Mouse (Mus musculus) C2C12 (cell line): ENCODE measurements around the gene H2-Oa. TPM values are rescaled to one million over a fixed set of nuclear protein-coding genes. Genes with fewer than 3 reads are reported as not detected.

Experiments used
- H3K27me3 ChIP-seq: one replicate; pipeline ENCODE4 v1.6.1; 2011; ENCODE audit not compliant: control insufficient read depth, insufficient read depth, insufficient read length
- H3K36me3 ChIP-seq: one replicate; pipeline ENCODE4 v1.6.1; 2011; ENCODE audit not compliant: control insufficient read depth, insufficient read depth
- H3K4me3 ChIP-seq: one replicate; pipeline ENCODE4 v1.5.1; 2011; ENCODE audit warnings: mild to moderate bottlenecking, control low read depth; ENCODE audit not compliant: poor library complexity, insufficient read depth, severe bottlenecking
- H3K79me2 ChIP-seq: one replicate; pipeline ENCODE4 v1.6.1; 2011; ENCODE audit not compliant: control insufficient read depth, insufficient read depth
- H3K79me3 ChIP-seq: one replicate; pipeline ENCODE4 v1.6.1; 2011; ENCODE audit warnings: low read depth, control low read depth
- H3ac ChIP-seq: one replicate; pipeline ENCODE3; 2011; ENCODE audit warnings: low read depth; ENCODE audit not compliant: control insufficient read depth, insufficient read length
- CEBPB ChIP-seq: IDR thresholded peaks from one replicate; pipeline ENCODE4 v1.6.1; 2011; ENCODE audit warnings: low read depth, mild to moderate bottlenecking, control low read depth, moderate library complexity
- CTCF ChIP-seq: IDR thresholded peaks from one replicate; pipeline ENCODE4 v1.5.1; 2011; ENCODE audit not compliant: control insufficient read depth, insufficient read depth, insufficient read length
- FOSL1 ChIP-seq: IDR thresholded peaks from one replicate; pipeline ENCODE4 v1.8.0; 2011; ENCODE audit warnings: mild to moderate bottlenecking, low read length; ENCODE audit not compliant: poor library complexity, insufficient read depth, severe bottlenecking
- MAX ChIP-seq: IDR thresholded peaks from one replicate; pipeline ENCODE4 v1.6.1; 2011; ENCODE audit warnings: mild to moderate bottlenecking, control low read depth
- MYOD1 ChIP-seq: IDR thresholded peaks from one replicate; pipeline ENCODE4 v1.6.1; 2011; ENCODE audit warnings: low read depth; ENCODE audit not compliant: control insufficient read depth, insufficient read length
- MYOG ChIP-seq: IDR thresholded peaks from one replicate; pipeline ENCODE4 v1.6.1; 2011; ENCODE audit not compliant: control insufficient read depth, insufficient read length; ENCODE audit errors: extremely low read depth
- USF1 ChIP-seq: IDR thresholded peaks from one replicate; pipeline ENCODE4 v1.6.1; 2011; ENCODE audit warnings: low read depth, mild to moderate bottlenecking, control low read depth, moderate library complexity
- polyA plus RNA-seq: library from polyadenylated mRNA; unstranded; fragments of >200 nt; fragmentation: generic; extraction: Trizol; gene quantifications from one replicate; pipeline ENCODE4 v1.2.1, GENCODE M21; 2012; ENCODE audit warnings: missing spikeins

H2-Oa gene
- polyA plus RNA-seq, 1 experiment = not detected

GRCm38 (mm10) chr17:34088124-34088523 is 4.0 kb upstream of the H2-Oa start:
- no peak overlapping the region for H3K4me3 ChIP-seq
- no peaks in the 10 kb centered on the region for H3K79me3 ChIP-seq
- no peaks in the 10 kb centered on the region for H3K36me3 ChIP-seq
- H3K27me3 ChIP-seq = peaks cover 23% of the 10 kb centered on the region
- TF ChIP-seq MYOG = no peak
- no peak for TF ChIP-seq USF1
- H3K79me2 ChIP-seq = no peaks in the 10 kb centered on the region
- no peak overlapping the region for H3ac ChIP-seq

GRCm38 (mm10) chr17:34090923-34091322 is 1.2 kb upstream of the H2-Oa start:
- no peaks in the 10 kb centered on the region for H3K79me3 ChIP-seq
- no peaks in the 10 kb centered on the region for H3K79me2 ChIP-seq
- peaks cover 7% of the 10 kb centered on the region for H3K27me3 ChIP-seq
- H3K4me3 ChIP-seq = no peak overlapping the region
- H3K36me3 ChIP-seq = no peaks in the 10 kb centered on the region
- H3ac ChIP-seq = no peak overlapping the region
- no peak for TF ChIP-seq MAX

- Histone ChIP-seq H3ac (no peak overlapping the region), H3K4me3 (no peak overlapping the region), H3K79me2 (no peaks in the 10 kb centered on the region), H3K79me3 (no peaks in the 10 kb centered on the region), H3K36me3 (no peaks in the 10 kb centered on the region), H3K27me3 (peaks cover 5% of the 10 kb centered on the region)
- TF ChIP-seq MYOD1 (no peak), CEBPB (no peak), MYOG (no peak), FOSL1 (no peak), MAX (no peak)
These were observed 1.2 kb downstream of the H2-Oa start for GRCm38 (mm10) chr17:34093199-34093874.

DNA sequence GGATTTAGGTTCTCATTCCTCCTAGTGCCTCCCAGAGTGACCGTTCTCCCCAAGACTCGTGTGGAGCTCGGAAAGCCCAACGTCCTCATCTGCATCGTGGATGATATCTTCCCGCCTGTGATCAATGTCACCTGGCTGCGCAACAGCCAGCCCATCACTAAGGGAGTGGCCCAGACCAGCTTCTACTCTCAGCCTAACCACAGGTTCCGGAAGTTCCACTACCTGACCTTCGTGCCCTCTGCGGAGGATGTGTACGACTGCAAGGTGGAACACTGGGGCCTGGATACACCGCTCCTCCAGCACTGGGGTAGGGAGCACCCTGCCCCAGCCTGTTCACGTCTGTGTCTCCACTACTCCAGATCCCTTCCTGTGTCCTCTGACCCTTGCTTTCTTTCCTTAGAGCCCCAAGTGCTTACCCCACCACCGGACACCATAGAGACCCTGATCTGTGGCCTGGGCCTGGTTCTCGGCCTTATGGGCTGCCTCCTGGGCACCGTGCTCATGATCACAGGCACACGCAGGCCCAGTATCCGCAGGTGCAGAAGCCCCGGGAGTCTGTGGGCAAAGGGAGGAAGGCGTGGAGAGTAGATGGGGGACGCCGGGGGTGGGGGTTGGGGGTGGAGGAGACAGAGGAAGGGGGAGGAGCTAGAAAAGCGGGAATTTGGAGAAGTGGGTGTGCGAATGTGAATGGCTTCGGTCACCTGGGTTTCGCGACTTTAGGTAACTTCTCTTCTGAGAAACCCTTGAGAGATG is 2.3 kb downstream of the H2-Oa start:
- no peaks in the 10 kb centered on the region for H3K79me3 ChIP-seq
- no peak for TF ChIP-seq MYOG
- no peak for TF ChIP-seq USF1
- no peak for TF ChIP-seq MAX
- TF ChIP-seq CTCF = no peak
- no peak for TF ChIP-seq CEBPB
- no peak for TF ChIP-seq MYOD1
- no peak for TF ChIP-seq FOSL1
- H3ac ChIP-seq = no peak overlapping the region
- no peaks in the 10 kb centered on the region for H3K36me3 ChIP-seq
- H3K27me3 ChIP-seq = peaks cover 10% of the 10 kb centered on the region
- H3K79me2 ChIP-seq = no peaks in the 10 kb centered on the region
- H3K4me3 ChIP-seq = no peak overlapping the region

DNA sequence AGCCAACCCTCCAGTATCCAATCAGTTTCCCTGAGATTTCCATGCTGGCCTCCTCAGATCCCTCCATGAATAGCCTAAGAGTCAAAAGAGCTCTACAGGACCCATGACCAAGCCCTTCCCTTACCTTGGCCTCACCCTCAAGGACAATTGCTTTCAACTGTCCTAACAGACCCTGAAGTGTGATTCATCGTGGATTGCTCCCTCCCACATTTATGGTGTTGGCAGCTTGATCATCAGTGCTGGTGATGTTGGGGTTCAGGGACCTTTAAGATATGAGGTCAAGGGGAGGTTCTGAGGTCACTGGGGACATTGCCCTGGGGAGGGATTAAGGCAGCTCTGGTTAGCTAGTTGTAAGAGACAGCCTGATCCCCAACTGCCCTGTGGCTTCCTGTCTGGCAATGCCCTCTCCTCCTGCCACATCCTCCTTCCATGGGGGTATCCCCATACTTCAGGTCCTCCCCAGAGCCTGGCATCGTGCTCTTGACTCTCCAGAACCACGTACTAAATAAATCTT is 4.4 kb downstream of the H2-Oa start:
- Histone ChIP-seq H3K79me2 (no peaks in the 10 kb centered on the region), H3K4me3 (no peak overlapping the region), H3ac (no peak overlapping the region), H3K36me3 (no peaks in the 10 kb centered on the region), H3K79me3 (no peaks in the 10 kb centered on the region), H3K27me3 (peaks cover 9% of the 10 kb centered on the region)
- TF ChIP-seq FOSL1 = no peak
- no peak for TF ChIP-seq MYOG
- no peak for TF ChIP-seq MYOD1
- no peak for TF ChIP-seq CEBPB
- TF ChIP-seq MAX = no peak
- no peak for TF ChIP-seq USF1
- no peak for TF ChIP-seq CTCF

DNA sequence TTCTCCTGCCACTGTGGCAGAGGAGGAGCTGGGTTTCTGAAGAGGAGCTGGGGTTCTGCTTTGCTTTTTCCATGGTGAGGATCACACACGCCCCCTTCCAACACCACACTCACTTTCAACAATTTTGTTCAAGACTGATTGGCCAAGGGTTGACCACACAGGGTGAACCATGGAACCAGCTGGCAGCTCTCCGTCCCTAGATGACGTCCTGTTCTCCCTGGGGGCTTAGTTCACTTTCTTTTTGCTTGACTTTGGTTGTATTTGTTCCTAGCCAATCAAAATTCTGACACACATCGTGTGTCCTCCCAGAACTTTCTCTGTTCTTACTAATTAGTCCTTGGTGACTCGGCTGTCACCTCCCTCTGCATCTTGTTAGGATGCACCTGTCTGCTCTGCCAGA is 5.1 kb downstream of the H2-Oa start:
- Histone ChIP-seq H3K79me2 (no peaks in the 10 kb centered on the region), H3K79me3 (no peaks in the 10 kb centered on the region), H3K4me3 (no peak overlapping the region), H3ac (no peak overlapping the region), H3K36me3 (no peaks in the 10 kb centered on the region), H3K27me3 (peaks cover 9% of the 10 kb centered on the region)
- TF ChIP-seq FOSL1 (no peak), MYOD1 (no peak), CEBPB (no peak), CTCF (no peak)
